Mouse (Mus musculus) T-cell, adult 66 days (primary cell): ENCODE data around the gene Deaf1. TPM values are rescaled to one million over a fixed set of nuclear protein-coding genes. Genes with fewer than 3 reads are reported as not detected.

Experiments used
- total RNA-seq, 2 experiments: library from RNA; stranded (reverse); gene quantifications; 3 replicates in 1 of 2; 4 replicates in 1 of 2; pipeline ENCODE4 v1.2.4; 2023

Deaf1 gene
- 10 to 100 TPM; 65.6 to 68.5 TPM for total RNA-seq

GRCm38 (mm10) chr7:141327469-141328372 is at the start of gene Deaf1, which contains the start of gene Tmem80:
Gene Deaf1 (minus strand): TSS chr7:141327690.
Gene Tmem80 (plus strand): TSS chr7:141327739.

GRCm38 (mm10) chr7:141338576-141339131 is 11.2 kb upstream of the Deaf1 start, which contains the start of gene Eps8l2:
Gene Eps8l2 (plus strand): TSS chr7:141338880.

GRCm38 (mm10) chr7:141291921-141292582 is 35.4 kb downstream of the Deaf1 start, which contains the start of gene Drd4:
Gene Drd4 (plus strand): TSS chr7:141292006.

GRCm38 (mm10) chr7:141278766-141279590 is 48.5 kb downstream of the Deaf1 start, which contains the start of gene Sct:
Gene Sct (minus strand): TSS chr7:141279133.

GRCm38 (mm10) chr7:141276546-141276945 is 50.9 kb downstream of the Deaf1 start, which contains the start of gene Cdhr5:
Gene Cdhr5 (minus strand): TSS chr7:141276786.

GRCm38 (mm10) chr7:141265739-141266561 is 61.5 kb downstream of the Deaf1 start, which contains the start of gene Irf7:
Gene Irf7 (minus strand): TSS chr7:141266481.

Other genes with a start within 250 kb of the Deaf1 start
- 10 to 100 TPM; 45.7 to 59.0 TPM for gene Pkp3, start 249.5 kb downstream of the Deaf1 start, total RNA-seq
- gene Sigirr, start 227.1 kb downstream of the Deaf1 start, total RNA-seq = 10 to 100 TPM; 74.9 to 85.3 TPM
- gene Ano9, start 209.9 kb downstream of the Deaf1 start, total RNA-seq = not detected
- 10 to 100 TPM; 12.0 to 12.5 TPM for gene Ptdss2, start 205.3 kb downstream of the Deaf1 start, total RNA-seq
- 10 to 100 TPM; 35.2 to 41.1 TPM for gene Rnh1, start 154.8 kb downstream of the Deaf1 start, total RNA-seq
- 10 to 100 TPM; 38.9 to 45.3 TPM for gene Hras, start 133.7 kb downstream of the Deaf1 start, total RNA-seq
- 1 to 10 TPM; 4.8 to 5.0 TPM for gene Lrrc56, start 133.5 kb downstream of the Deaf1 start, total RNA-seq
- gene Lmntd2, start 113.6 kb downstream of the Deaf1 start, total RNA-seq = 1 to 10 TPM; 2.4 to 2.6 TPM
- gene Rassf7, start 111.8 kb downstream of the Deaf1 start, total RNA-seq = 1 to 10 TPM; 9.3 to 9.6 TPM
- gene Phrf1, start 98.9 kb downstream of the Deaf1 start, total RNA-seq = 100 to 1,000 TPM; 173 to 177 TPM
- gene Irf7, start 61.2 kb downstream of the Deaf1 start, total RNA-seq = 10 to 100 TPM; 34.4 to 53.3 TPM
- not detected for gene Cdhr5, start 50.9 kb downstream of the Deaf1 start, total RNA-seq
- gene Sct, start 48.6 kb downstream of the Deaf1 start, total RNA-seq = not detected
- not detected for gene Drd4, start 35.7 kb downstream of the Deaf1 start, total RNA-seq
- 10 to 100 TPM; 20.7 to 21.2 TPM for gene Tmem80, start within 50 bp of the Deaf1 start, total RNA-seq
- under 1 TPM in 1 of 2 experiments, not detected in 1; 0.80 TPM for gene Eps8l2, start 11.2 kb upstream of the Deaf1 start, total RNA-seq
- gene Taldo1, start 64.5 kb upstream of the Deaf1 start, total RNA-seq = 100 to 1,000 TPM in 1 of 2 experiments, 10 to 100 TPM in 1; 93.1 to 107 TPM
- gene Gatd1, start 86.4 kb upstream of the Deaf1 start, total RNA-seq = 10 to 100 TPM; 38.3 to 40.0 TPM
- gene Cend1, start 101.8 kb upstream of the Deaf1 start, total RNA-seq = not detected
- gene Slc25a22, start 110.2 kb upstream of the Deaf1 start, total RNA-seq = 10 to 100 TPM; 55.0 to 76.6 TPM
- gene Pidd1, start 116.3 kb upstream of the Deaf1 start, total RNA-seq = 1 to 10 TPM; 2.4 to 5.7 TPM
- gene Rplp2, start 119.7 kb upstream of the Deaf1 start, total RNA-seq = 1,000 to 10,000 TPM; 3,530 to 3,735 TPM
- gene Pnpla2, start 127.5 kb upstream of the Deaf1 start, total RNA-seq = 10 to 100 TPM; 52.1 to 58.8 TPM
- 1 to 10 TPM in 1 of 2 experiments, not detected in 1; 1.0 TPM for gene Cracr2b, start 133.4 kb upstream of the Deaf1 start, total RNA-seq
- gene Cd151, start 139.7 kb upstream of the Deaf1 start, total RNA-seq = 1 to 10 TPM; 7.2 to 8.9 TPM
- 10 to 100 TPM; 17.0 to 21.1 TPM for gene Polr2l, start 147.4 kb upstream of the Deaf1 start, total RNA-seq
- 1 to 10 TPM; 2.2 to 2.8 TPM for gene Tspan4, start 147.6 kb upstream of the Deaf1 start, total RNA-seq
- gene Chid1, start 212.2 kb upstream of the Deaf1 start, total RNA-seq = 10 to 100 TPM; 21.1 to 31.6 TPM
- gene Ap2a2, start 234.5 kb upstream of the Deaf1 start, total RNA-seq = 10 to 100 TPM; 53.8 to 54.1 TPM